Mouse (Mus musculus) testis, adult 2 months (tissue): ENCODE measurements around the gene Jph3.

ENCODE experiments used
- CTCF ChIP-seq: fragments of 200-500 bp; IDR thresholded peaks from 2 replicates; pipeline ENCODE4 v1.5.1; 2012; ENCODE audit warnings: low read depth, mild to moderate bottlenecking, inconsistent platforms, low read length, moderate library complexity; ENCODE audit not compliant: control insufficient read depth, insufficient read depth, insufficient replicate concordance
- POLR2A ChIP-seq: fragments of 200-500 bp; IDR thresholded peaks from 2 replicates; pipeline ENCODE4 v1.6.1; 2012; ENCODE audit warnings: low read depth, mild to moderate bottlenecking, inconsistent platforms, low read length, moderate library complexity; ENCODE audit not compliant: control insufficient read depth

DNA sequence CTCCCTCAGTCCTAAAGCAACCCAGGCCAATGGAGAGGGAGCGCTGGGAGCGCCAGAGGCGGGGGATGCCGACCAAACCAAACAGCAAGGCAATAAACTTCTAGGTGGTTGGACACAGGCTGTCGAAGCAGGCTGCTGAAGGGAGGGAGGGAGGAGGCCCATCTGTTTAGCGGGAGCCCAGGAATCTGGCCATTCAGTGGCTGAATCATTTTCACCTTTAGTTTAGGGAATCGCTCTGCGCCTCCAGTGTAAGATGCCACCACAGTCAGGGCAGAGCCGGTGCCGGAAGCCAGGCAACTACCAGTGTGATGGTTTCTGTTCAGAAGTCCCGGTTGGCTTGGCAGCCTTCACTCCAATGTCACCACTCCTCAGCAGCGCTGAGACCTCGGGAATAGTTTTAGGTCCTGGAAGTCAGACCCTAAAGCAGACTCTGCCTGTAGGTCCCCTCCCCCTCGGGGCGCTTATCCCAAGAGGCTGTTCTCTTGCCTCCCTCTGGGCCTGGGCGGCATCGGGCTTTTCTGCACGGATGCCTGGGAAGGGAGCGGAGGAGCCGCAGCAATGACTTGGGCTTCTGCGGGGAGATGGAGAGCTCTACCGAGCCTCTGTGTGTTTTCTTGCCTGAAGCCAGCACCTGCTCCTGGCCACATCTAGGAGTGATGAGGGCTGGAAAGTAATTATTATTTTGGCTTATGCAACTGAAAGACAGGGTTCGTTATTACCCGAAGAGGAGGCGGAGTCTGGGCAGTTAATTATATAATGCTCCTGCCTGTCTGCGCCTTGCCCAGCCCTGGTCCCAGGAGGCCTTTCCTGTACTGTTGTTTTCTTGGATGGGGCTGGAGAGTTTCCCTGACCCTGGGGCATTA lies 2.3 kb downstream of the Jph3 start:
- no peak for TF ChIP-seq CTCF
- TF ChIP-seq POLR2A: no peak
